Mouse (Mus musculus): ENCODE results near the gene Obp2b. TPM values are rescaled to one million over a fixed set of nuclear protein-coding genes. Genes with fewer than 3 reads are reported as not detected.
"Not testable (repeated sequence)": the region's sequence is repeated elsewhere in the genome, so short reads cannot be mapped to it uniquely, and the experiment has no call there.

Obp2b gene
- total RNA-seq (2021) = not detected
- long read RNA-seq, experiment 1 = 0 reads
- long read RNA-seq, experiment 2 = 0 reads

DNA sequence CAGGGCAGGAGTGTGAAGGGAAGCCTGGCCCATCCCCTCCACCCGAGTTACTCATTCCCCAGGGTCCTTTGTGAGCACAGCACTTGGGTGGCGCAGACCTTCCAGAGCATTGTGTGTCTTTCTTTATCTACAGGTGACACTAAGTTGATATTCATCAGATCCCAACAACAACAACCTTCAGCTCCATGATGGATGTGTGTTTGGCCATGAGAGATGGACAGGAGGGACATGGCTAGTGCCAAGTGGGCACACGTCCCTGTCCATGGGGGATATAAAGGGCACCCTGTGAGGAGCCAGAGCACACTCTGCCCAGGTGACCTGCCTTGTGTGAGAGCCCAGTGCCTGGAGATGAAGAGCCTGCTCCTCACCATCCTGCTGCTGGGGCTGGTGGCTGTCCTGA, at the start of gene Obp2b:
TSS of gene Obp2b (plus strand) at position 301 of the 400 bp plus-strand sequence.
- DNase-seq = not testable (repeated sequence)

GRCm38 (mm10) chr2:25694605-25695004, 42.2 kb upstream of the Obp2b start:
- DNase-seq = peak; percentile 73 to 81

DNA sequence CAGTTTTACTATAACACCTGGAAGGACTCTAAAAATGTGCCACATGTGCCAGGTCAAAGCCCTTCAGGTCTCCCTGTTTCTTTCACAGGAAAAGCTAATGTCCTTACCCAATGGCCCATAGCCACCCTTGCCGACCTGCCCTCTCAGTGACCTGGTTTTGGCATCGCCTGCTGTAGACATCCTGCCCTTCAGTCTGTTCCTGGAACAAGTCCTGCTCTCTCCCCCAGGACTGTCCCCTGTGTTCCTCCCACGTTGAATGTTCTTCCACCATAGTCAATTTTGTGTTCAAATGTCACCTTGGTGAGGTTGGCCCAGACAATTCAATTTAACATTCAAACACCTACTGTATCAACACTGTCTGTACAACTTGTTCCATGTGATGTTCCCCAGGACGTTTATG, 39.9 kb upstream of the Obp2b start:
- peak; percentile 26 to 27 for DNase-seq

DNA sequence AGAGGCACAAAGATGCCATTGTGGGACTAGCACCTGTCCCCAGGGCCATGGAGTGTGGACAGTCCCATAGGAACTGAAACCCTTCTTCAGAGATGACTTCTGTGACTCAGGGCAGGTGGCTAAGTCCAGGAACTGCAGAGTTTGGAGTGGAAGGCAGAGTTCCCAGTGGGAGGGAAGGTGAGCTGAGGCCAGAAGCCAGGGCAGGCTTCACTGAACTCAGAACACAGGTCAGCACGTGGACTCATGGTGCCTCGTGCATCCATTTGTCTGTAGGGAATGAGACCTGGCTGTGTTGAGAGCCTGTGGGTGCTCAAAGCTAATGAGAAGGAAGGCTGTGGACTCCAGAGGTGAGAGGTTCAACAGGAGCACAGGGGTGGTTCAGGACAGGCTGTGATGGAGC, 38.1 kb upstream of the Obp2b start:
- DNase-seq = no peak

DNA sequence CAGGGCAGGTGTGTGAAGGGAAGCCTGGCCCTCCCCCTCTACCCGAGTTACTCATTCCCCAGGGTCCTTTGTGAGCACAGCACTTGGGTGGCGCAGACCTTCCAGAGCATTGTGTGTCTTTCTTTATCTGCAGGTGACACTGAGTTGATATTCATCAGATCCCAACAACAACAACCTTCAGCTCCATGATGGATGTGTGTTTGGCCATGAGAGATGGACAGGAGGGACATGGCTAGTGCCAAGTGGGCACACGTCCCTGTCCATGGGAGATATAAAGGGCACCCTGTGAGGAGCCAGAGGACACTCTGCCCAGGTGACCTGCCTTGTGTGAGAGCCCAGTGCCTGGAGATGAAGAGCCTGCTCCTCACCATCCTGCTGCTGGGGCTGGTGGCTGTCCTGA, 37.1 kb upstream of the Obp2b start, which contains the start of gene Obp2a:
TSS of gene Obp2a (plus strand) at position 301 of the 400 bp plus-strand sequence.
- not testable (repeated sequence) for DNase-seq

GRCm38 (mm10) chr2:25701001-25701400, 35.8 kb upstream of the Obp2b start:
- DNase-seq = no peak

GRCm38 (mm10) chr2:25703706-25704105, 33.1 kb upstream of the Obp2b start:
- peak in 1 of 2 experiments; percentile 32 for DNase-seq

- DNase-seq = peak; percentile 87 to 88
Measured at GRCm38 (mm10) chr2:25706643-25707481, 29.9 kb upstream of the Obp2b start, which contains the start of gene Bmyc. Gene Bmyc, plus strand, starts transcription at chr2:25706739.

GRCm38 (mm10) chr2:25708121-25708520, 28.7 kb upstream of the Obp2b start:
- peak; percentile 44 to 47 for DNase-seq

- not testable (repeated sequence) for DNase-seq
Measured at GRCm38 (mm10) chr2:25709056-25709455, 27.8 kb upstream of the Obp2b start.

DNA sequence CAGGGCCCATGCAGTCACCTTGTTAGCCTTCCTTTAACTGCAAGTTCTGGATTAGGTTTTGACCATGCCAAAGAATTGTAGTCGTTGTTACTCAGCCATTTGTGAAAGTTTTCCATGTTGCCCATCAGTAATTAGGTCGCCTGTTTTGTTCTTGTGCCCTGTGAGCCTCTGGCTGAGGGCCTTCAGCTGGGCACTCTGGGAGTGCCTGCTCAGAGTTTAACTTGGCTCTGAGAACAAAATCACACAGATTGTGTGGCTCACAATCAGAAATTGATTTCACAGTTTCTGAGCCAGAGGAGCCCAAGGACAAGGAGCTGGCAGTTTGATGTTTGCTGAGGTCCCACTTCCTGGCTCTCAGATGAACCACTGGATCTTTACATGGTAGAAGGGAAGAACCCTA, 27.0 kb upstream of the Obp2b start:
- not testable (repeated sequence) for DNase-seq

DNA sequence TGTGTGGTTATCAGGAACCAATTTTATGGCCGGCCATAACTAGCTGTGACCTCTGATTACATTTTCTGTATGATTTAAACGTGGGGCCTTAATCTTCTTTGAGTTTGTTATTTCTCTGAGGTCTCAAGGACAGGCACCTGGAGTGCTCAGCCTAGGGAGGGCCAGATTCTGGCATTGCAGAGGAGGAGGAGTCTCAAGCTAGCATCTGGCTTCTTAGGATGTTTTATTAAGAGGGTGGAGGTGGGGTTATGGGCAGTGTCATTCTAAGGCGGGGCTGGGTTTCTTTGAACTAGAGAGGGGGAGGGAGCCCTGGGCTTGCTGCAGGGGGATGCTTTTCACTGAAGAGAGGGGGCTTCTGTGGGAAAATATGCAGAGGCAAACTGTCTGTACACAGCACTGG, 25.2 kb upstream of the Obp2b start:
- not testable (repeated sequence) for DNase-seq

DNA sequence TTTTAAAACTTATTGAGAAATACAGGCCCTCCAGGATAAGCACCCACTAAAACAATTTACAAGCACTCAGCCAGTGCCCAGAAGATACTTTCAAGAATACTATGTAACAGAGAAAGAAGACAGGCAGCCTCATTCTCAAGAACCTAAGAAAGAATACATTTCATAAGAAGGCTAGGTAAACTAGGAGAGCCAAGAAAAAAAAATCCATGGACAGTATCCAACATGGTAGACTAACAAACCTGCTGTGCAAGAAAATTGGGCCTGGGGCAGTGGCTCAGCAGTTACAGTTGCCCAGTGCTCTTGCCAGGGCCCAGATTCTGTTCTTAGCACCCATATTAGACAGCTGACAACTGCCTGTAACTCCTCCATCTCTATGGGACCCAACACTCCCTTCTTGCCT, 19.6 kb upstream of the Obp2b start:
- no peak for DNase-seq

- DNase-seq = no peak
Measured at GRCm38 (mm10) chr2:25733199-25733930, 3.4 kb upstream of the Obp2b start.

DNA sequence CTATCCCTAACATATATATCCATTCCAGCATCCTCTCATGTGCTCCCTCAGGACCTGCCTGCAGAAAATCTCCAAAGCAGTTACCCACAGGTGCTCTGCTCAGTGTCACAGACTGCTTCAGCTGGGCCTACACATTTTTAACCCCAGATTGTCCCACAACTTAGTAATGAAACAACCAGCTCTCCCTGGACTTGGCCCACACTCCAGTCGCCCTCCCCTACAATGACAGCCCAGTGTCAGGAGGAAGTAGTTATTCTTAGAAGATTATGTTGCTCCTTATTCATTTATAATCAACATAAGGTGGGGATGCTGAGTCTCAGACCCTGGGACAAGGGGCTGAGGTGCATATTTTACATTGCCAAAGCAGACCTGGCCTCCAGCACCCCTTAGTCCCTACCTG, 4.9 kb downstream of the Obp2b start:
- DNase-seq = no peak

DNA sequence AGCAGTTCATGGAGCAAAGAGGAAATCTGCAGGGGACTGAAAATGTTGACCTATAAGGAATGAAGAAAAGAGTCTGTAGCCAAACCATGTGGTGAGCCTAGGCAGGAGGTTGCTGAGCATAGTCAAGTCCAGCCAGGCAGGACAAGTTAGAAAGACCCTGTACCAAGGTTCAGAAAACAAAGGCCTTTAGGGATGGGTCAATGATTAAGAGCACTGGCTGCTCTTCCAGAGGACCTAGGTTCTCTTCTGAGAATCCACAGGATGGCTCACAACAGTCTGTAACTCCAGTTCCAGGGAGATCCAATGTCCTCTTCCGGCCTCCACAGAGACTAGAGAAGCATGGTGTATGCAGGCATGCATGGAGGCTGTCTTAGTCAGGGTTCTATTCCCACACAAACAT, 17.4 kb downstream of the Obp2b start:
- DNase-seq = no peak

DNA sequence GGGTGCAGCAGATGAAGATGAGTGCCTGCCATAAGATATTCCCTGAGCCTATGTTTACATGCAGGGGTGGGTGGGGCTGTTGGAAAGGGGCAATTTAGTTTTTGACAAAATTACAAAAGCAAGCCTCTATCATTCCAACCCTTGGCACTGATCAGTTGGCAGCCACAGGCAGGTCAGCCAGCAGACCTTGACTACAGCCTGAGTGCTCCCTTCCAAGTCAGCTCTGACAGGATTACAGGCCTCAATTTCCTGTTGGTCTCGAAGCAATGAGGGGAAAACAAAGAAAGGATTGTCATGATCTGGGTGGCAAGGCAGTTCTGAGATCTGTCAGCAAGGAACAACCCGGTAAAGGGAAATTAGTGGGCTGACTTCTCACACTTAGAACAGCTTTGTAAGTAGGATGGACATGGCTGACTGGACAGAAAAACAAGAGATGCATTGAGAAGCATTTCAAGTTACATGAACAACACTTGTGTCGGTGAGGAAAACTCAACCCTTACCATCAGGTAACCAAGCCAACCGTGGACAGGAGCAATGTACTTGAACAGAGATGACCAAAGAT, 21.3 kb downstream of the Obp2b start:
- no peak for DNase-seq

GRCm38 (mm10) chr2:25765269-25765668, 28.5 kb downstream of the Obp2b start, which contains the start of gene Lcn3:
Gene Lcn3, plus strand, starts transcription at chr2:25765569.
- DNase-seq = no peak

DNA sequence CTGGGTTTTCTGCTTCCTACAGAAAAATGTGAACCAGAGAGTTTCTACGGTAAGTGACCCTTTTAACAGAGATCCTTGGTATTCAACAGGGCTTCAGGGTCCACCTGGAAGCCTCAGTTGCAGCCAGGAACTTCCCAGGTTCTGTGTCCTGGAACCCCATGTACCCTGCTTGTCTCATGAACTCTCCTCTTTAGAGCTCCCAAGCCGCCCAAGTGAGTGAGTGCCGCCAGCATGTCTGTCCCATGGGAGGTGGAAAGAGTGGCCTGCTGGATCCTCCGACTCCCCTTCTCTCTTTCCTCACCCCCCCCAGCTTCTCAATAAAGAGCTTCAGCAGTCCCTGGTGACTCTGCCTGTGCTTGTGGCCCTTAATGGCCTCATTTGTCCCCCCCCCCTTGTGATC, 31.0 kb downstream of the Obp2b start:
- no peak for DNase-seq

DNA sequence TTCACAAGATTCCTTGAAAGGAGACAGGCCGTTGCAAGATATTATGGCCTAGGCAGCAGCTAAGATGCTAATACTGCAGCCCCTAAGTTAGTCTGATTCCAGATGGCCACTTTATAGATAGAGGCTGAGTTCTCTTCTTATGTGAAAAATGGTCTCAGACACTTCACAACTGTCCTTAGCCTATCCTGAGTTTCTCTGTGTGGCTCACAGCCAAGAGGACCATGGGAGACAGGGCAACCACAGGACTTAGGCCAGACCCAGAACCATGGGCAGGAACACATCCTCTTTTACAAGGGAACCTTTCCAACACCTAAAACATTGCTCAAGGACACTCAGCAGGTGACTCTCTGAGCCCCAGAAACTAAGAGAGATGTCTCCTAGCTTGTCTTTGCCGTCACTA, 36.7 kb downstream of the Obp2b start:
- DNase-seq = peak in 1 of 2 experiments; percentile 11

GRCm38 (mm10) chr2:25774640-25775039, 37.8 kb downstream of the Obp2b start:
- DNase-seq = no peak

GRCm38 (mm10) chr2:25775991-25776390, 39.2 kb downstream of the Obp2b start:
- DNase-seq = peak; percentile 36 to 45

DNA sequence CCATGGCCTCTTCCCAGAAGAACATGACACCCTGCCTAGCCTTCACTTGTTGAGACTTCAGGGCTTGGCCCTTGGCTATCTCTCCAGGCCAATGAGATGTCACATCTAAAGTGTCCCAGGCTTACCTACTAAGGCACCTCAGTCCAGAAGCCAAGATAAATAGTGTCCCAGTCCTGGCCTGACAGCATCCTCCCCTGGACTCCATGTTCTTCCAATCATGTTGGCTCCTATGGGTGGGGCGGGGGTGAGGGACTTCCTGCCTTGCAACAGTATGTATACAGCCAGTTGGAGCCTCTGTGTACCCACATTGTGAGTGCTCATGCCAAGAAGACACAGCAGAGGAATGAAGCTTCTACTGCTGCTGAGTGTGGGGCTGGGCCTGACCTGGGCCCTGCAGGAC, 39.9 kb downstream of the Obp2b start, which contains the start of gene Lcn11:
TSS of gene Lcn11 (plus strand) at position 301 of the 400 bp plus-strand sequence.
- DNase-seq = no peak

All from adrenal gland, postnatal 36 days (tissue).